Mouse (Mus musculus): ENCODE data around the gene Kctd2.
"Not testable (repeated sequence)": the region's sequence is repeated elsewhere in the genome, so short reads cannot be mapped to it uniquely, and the experiment has no call there.

Gene Kctd2

DNA sequence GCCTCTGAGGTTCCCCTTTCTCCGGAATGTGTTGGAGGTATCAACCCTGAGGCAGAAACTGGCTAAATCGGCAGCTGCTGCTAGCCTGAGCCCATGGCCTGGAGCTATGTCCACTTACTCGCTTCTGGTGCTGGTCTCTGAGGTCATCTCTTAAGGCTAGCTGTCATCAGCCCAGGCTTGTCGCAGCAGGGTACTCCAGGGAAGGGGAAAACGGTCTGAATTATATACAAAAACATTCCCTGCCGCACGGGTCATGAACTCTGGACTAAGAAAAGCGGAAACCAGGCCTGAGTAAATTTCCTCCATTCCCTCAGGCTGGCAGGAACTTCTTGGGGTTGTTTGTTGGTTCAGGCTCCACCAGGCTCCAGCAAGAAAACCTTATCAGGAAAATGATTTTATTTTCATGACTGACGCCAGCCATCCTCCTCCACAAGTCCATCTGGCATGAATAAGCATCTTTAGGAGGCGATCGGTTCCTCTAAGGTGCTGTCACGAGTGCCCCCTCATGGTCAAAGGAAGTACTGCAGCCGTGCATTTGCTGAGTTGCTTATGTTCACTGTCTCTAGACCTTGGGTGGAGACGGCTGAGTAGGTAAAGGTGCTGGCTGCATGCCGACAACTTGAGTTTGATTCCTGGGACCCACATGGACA is 53.8 kb downstream of the Kctd2 start:
- DNase-seq (ENCODE audit: low read depth, low spot score): peak; percentile 98

DNA sequence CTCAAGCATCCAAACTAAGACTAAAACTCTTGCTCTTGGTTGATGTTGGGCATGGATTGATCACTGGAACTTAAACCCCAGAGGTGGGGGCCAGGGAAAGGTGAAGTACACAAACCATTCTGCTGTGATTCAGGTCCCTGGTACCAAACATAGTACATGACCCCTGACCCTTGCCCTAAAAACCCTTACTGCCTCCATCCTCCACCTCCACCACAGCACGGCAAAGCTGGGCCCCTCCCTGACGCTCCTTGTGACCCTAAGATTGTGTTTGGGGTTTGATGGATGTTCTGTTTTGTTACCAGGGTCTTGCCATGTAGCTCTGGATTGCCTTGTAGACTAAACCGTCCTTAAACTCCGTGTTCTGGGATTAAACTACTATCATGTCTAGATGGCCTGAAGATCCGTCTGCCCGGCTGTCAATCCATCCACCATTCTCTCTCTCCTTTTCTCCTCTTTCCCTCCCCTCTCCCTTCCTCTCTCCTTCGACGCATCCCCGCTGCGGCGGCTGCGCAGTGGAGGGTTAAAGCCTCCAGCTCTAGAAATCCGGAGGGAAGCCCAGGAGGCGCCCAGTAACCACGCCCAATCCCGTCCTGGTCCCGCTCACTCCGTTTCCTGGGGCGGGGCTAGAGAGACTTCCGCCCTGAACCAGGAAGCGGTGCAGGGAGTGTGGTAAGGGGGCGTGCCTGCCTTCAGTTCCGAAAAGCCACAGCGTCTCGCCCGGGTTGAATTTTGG is 55.3 kb downstream of the Kctd2 start, which contains the start of gene Armc7:
Gene Armc7 (plus strand): TSS at position 643 of the 733 bp plus-strand sequence.
- peak; percentile 88 for DNase-seq (ENCODE audit: low read depth, low spot score)

DNA sequence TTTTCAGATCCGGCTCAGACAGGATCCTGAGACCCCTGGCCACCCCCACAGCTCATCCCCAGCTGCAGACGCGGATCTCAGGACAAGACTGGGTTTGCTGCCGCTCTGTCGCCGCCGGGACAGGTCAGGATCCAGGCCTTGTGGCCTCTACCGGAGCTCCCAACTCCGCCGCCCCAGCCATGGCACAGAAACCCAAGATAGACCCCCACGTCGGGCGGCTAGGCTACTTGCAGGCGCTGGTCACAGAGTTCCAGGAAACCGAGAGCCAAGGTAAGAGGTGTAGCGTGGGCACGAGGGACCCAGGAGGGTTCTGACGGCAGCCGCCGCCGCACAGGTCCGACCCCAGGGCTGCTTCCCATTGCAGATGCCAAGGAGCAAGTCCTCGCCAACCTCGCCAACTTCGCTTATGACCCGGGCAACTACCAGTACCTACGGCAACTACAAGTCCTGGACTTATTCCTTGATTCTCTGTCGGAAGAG is 55.9 kb downstream of the Kctd2 start:
- DNase-seq (ENCODE audit: low read depth, low spot score): no peak

GRCm38 (mm10) chr11:115476630-115477029 is 56.7 kb downstream of the Kctd2 start:
- not testable (repeated sequence) for DNase-seq (ENCODE audit: low read depth, low spot score)

DNA sequence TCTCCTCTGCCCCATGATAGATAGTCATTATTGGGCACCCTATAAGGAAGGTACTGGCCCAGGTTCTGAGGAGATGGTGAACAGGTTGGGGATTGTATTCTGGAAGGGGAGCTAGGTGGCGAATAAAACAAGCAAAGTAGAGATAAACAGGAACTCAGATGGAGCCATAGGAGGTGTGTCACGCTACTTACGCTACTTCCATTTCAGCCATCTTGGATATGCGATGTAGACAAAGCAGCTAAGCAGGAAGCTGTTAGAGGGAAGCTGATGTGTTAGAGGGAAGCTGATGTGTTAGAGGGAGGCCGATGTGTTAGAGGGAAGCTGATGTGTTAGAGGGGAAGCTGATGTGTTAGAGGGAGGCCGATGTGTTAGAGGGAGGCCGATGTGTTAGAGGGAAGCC is 57.5 kb downstream of the Kctd2 start:
- DNase-seq (ENCODE audit: low read depth, low spot score): not testable (repeated sequence)

DNA sequence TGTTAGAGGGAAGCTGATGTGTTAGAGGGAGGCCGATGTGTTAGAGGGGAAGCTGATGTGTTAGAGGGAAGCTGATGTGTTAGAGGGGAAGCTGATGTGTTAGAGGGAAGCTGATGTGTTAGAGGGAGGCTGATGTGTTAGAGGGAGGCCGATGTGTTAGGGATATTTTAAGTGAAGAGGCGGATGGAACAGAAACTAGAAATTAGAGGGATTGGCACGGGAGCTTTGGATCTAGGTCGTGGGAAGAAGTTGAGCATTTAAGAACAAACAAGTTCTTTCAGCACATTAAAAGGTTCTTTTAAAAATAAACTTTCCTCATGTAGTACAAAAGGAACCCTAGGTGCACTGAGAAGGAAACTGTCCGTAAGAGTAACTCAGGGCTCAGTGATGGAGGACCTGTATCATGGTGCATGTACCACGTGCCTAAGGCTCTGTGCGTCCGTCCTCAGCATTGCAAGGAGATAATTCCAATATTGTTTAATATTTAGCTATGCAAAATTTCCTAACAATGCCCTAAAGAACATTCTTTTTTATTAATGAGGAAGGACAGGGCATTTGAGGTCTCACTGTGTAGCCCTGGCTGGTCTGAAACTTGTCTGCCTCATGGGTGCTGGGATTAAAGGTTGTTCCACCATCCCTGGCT is 58.5 kb downstream of the Kctd2 start:
- DNase-seq (ENCODE audit: low read depth, low spot score): no peak

Measured in c-Kit-negative CD71-positive TER-119-positive erythroid progenitor cells, embryonic 14.5 days (primary cell).